Mouse (Mus musculus): ENCODE data around the gene Vamp1.

DNA sequence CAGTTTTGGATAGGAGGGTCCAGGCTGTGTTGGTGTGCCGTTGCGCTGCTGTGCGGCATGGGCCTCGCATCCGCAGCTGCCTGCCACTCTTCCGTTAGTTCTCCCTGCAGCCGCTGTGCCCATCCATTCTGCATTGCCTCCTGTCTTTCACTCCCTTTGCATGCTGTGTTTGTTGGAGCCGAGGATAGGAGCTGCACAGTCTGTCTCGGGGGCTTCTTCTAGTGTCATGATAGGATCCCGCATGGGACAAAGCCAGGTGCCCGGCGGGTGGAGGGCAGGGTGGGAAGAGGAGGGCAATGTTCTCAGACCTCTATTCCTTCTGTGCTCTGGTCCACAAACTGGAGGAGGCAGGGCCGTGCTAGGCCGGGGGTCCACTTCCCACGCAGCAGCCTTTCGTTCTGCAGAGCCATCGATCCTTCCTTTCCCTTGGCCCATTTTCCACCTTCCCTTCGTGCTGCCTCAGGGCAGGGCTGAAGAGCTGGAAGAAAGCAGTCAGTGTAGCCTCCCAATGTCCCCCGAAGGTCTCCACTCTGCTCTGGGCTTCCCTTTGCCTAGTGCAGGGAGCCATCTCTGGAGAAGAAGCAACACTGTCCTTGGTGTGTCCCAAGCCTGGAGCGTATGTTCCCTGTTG, 5.9 kb downstream of the Vamp1 start:
- no peak for TF ChIP-seq CTCF (IDR thresholded peaks at IDR 0.05; ENCODE audit: extremely low read depth, insufficient read depth, low read length)
- no peak for TF ChIP-seq POLR2A (IDR thresholded peaks at IDR 0.05; ENCODE audit: extremely low read depth, insufficient read depth, low read length)
